Comparison of ENCODE assay signal across 8 mouse cellular contexts in genomic region chr5:142879318-142880175, GRCm38 (mm10). TPM values are rescaled to one million over a fixed set of nuclear protein-coding genes. Genes with fewer than 3 reads are reported as not detected.
A peak's percentile ranks its signal among the peaks of the same experiment; 100 is the strongest.
DNase-seq lines count a peak whose midpoint lies in the region; ATAC-seq and TF ChIP-seq lines count a peak whose summit lies in the region.

No protein-coding gene starts in this region.

- H3K9me3 ChIP-seq in heart, embryonic 16.5 days (replicated peaks; ENCODE audit: control insufficient read depth, low read length) = no peaks in the 10 kb centered on the region
- H3K9me3 ChIP-seq in liver, embryonic 16.5 days (replicated peaks; ENCODE audit: control insufficient read depth, low read length) = no peaks in the 10 kb centered on the region
- no peaks in the 10 kb centered on the region for H3K9me3 ChIP-seq in neural tube, embryonic 14.5 days (ENCODE audit: control insufficient read depth, low read length)

- peaks cover 8% of the 10 kb centered on the region; the same call in 1 of the 2 replicates for H3K36me3 ChIP-seq in heart, embryonic 16.5 days (ENCODE audit: control insufficient read depth, insufficient read depth)
- no peaks in the 10 kb centered on the region for H3K36me3 ChIP-seq in liver, embryonic 16.5 days (ENCODE audit: control insufficient read depth, insufficient read depth)
- peaks cover 12% of the 10 kb centered on the region for H3K36me3 ChIP-seq in neural tube, embryonic 14.5 days (ENCODE audit: control insufficient read depth, insufficient read depth, low read length)
- no peaks in the 10 kb centered on the region; the same call in 1 of the 2 replicates for H3K36me3 ChIP-seq in testis, adult 2 months (ENCODE audit: control insufficient read depth, insufficient read depth, low read length)

- H3K27ac ChIP-seq in bone marrow macrophage, adult 2 months (ENCODE audit: insufficient read depth, low read depth, low read length) = no peak overlapping the region
- H3K27ac ChIP-seq in embryonic fibroblast, embryonic 13.5 days (ENCODE audit: insufficient read depth, low read length) = no peak overlapping the region
- H3K27ac ChIP-seq in heart, embryonic 16.5 days (ENCODE audit: low read length) = no peak overlapping the region
- H3K27ac ChIP-seq in liver, embryonic 16.5 days (ENCODE audit: low read length) = no peak overlapping the region
- H3K27ac ChIP-seq in neural tube, embryonic 14.5 days (ENCODE audit: low read depth, low read length) = no peak overlapping the region
- H3K27ac ChIP-seq in testis, adult 2 months (ENCODE audit: control insufficient read depth, insufficient read depth, low read depth, low read length) = no peak overlapping the region

- no peaks in the 10 kb centered on the region for H3K27me3 ChIP-seq in heart, embryonic 16.5 days (ENCODE audit: control insufficient read depth, insufficient read depth, low read length)
- H3K27me3 ChIP-seq in liver, embryonic 16.5 days (ENCODE audit: control insufficient read depth, insufficient read depth, low read depth, low read length) = no peaks in the 10 kb centered on the region
- no peaks in the 10 kb centered on the region for H3K27me3 ChIP-seq in neural tube, embryonic 14.5 days (ENCODE audit: control insufficient read depth, insufficient read depth, low read length)
- H3K27me3 ChIP-seq in testis, adult 2 months (ENCODE audit: control insufficient read depth, insufficient read depth, low read length) = no peaks in the 10 kb centered on the region

- DNase-seq in kidney, postnatal 14 days = peak; percentile 88

- TF ChIP-seq POLR2A in bone marrow macrophage, adult 2 months (IDR thresholded peaks at IDR 0.05; ENCODE audit: borderline replicate concordance, low read depth, low read length) = no peak
- TF ChIP-seq POLR2A in embryonic fibroblast, embryonic 13.5 days (IDR thresholded peaks at IDR 0.05; ENCODE audit: low read depth, low read length) = no peak
- no peak for TF ChIP-seq POLR2A in testis, adult 2 months (IDR thresholded peaks at IDR 0.05; ENCODE audit: control insufficient read depth, low read depth, low read length)

- 53% methylated on average over 8 of the region's 8 CpGs for WGBS in heart, embryonic 16.5 days
- 39% methylated on average over 8 of the region's 8 CpGs for WGBS in liver, embryonic 16.5 days (ENCODE audit: insufficient replicate concordance)
- WGBS in neural tube, embryonic 14.5 days = 75% methylated on average over 8 of the region's 8 CpGs

- peak; percentile 78 for TF ChIP-seq CTCF in bone marrow macrophage, adult 2 months (IDR thresholded peaks at IDR 0.05; ENCODE audit: low read depth, low read length)
- peak; percentile 94 for TF ChIP-seq CTCF in embryonic fibroblast, embryonic 13.5 days (IDR thresholded peaks at IDR 0.05; ENCODE audit: borderline replicate concordance, insufficient read depth, low read length)
- TF ChIP-seq CTCF in testis, adult 2 months (IDR thresholded peaks at IDR 0.05; ENCODE audit: control insufficient read depth, insufficient read depth, insufficient replicate concordance, low read depth, low read length) = peak; percentile 89; the same call in 1 of the 2 replicates

- peak; percentile 85 for ATAC-seq in CD4-positive, CD25-positive, alpha-beta regulatory T cell, adult 4 months
- peak; percentile 54; the same call in 1 of the 2 replicates for ATAC-seq in heart, embryonic 16.5 days (replicated peaks; ENCODE audit: extremely low read depth, insufficient read depth, low FRiP score)
- ATAC-seq in liver, embryonic 16.5 days (ENCODE audit: low read depth) = peak; percentile 80
- ATAC-seq in neural tube, embryonic 14.5 days (ENCODE audit: low read depth) = peak; percentile 73; the same call in 1 of the 2 replicates

- H3K4me1 ChIP-seq in bone marrow macrophage, adult 2 months (ENCODE audit: control insufficient read depth, insufficient read depth, low read length) = no peaks in the 10 kb centered on the region
- H3K4me1 ChIP-seq in embryonic fibroblast, embryonic 13.5 days (ENCODE audit: control insufficient read depth, insufficient read depth, low read length) = 0 out of 2 replicates have a peak, but pooled peaks cover 4% of the 10 kb centered on the region
- peaks cover 14% of the 10 kb centered on the region for H3K4me1 ChIP-seq in heart, embryonic 16.5 days (ENCODE audit: control insufficient read depth, insufficient read depth, low read length)
- H3K4me1 ChIP-seq in liver, embryonic 16.5 days (ENCODE audit: control insufficient read depth, low read depth, low read length) = peaks cover 6% of the 10 kb centered on the region
- H3K4me1 ChIP-seq in neural tube, embryonic 14.5 days (ENCODE audit: control insufficient read depth, insufficient read depth, low read length) = peaks cover 20% of the 10 kb centered on the region
- H3K4me1 ChIP-seq in testis, adult 2 months (ENCODE audit: control insufficient read depth, insufficient read depth, low read length) = no peaks in the 10 kb centered on the region; the same call in 1 of the 2 replicates

- no peak overlapping the region for H3K4me3 ChIP-seq in bone marrow macrophage, adult 2 months (ENCODE audit: insufficient read depth, low read length)
- H3K4me3 ChIP-seq in embryonic fibroblast, embryonic 13.5 days (ENCODE audit: insufficient read depth, low read length) = no peak overlapping the region
- no peak overlapping the region for H3K4me3 ChIP-seq in heart, embryonic 16.5 days (ENCODE audit: low read length)
- no peak overlapping the region for H3K4me3 ChIP-seq in liver, embryonic 16.5 days (ENCODE audit: low read depth, low read length)
- H3K4me3 ChIP-seq in neural tube, embryonic 14.5 days (ENCODE audit: low read depth, low read length) = no peak overlapping the region
- H3K4me3 ChIP-seq in testis, adult 2 months (ENCODE audit: control insufficient read depth, low read depth, low read length) = no peak overlapping the region

- no peak overlapping the region for H3K4me2 ChIP-seq in heart, embryonic 16.5 days (ENCODE audit: low read depth, low read length)
- H3K4me2 ChIP-seq in liver, embryonic 16.5 days (ENCODE audit: low read depth, low read length) = no peak overlapping the region
- no peak overlapping the region for H3K4me2 ChIP-seq in neural tube, embryonic 14.5 days (ENCODE audit: low read depth, low read length)

- H3K9ac ChIP-seq in heart, embryonic 16.5 days (ENCODE audit: low read length) = no peak overlapping the region
- no peak overlapping the region for H3K9ac ChIP-seq in liver, embryonic 16.5 days (ENCODE audit: low read depth, low read length)
- H3K9ac ChIP-seq in neural tube, embryonic 14.5 days (replicated peaks; ENCODE audit: low read depth, low read length) = no peak overlapping the region

RNA-seq across cellular contexts. Expression of gene Fbxl18, which starts 15.7 kb away (rescaled TPM):
- 1 to 10 TPM; 3.9 to 8.6 TPM for polyA plus RNA-seq in CD4-positive, CD25-positive, alpha-beta regulatory T cell, adult 4 months (2017; shearing (Covaris generic))
- 9.0 and 12.5 TPM in 2 replicates for polyA plus RNA-seq in bone marrow macrophage, adult 2 months (2012; ENCODE audit: insufficient read depth, insufficient read length, missing spikeins)
- 8.7 and 8.8 TPM in 2 replicates for polyA plus RNA-seq in embryonic fibroblast, embryonic 13.5 days (2011; ENCODE audit: insufficient read length, low read depth, missing spikeins)
- 7.5 and 8.3 TPM in 2 replicates for polyA plus RNA-seq in heart, embryonic 16.5 days (2015; fragmentation: Nextera tagmentation; extraction: Ambion mirVana)
- 2.7 TPM in 2 replicates for polyA plus RNA-seq in liver, embryonic 16.5 days (2015; fragmentation: Nextera tagmentation; extraction: Ambion mirVana)
- polyA plus RNA-seq in neural tube, embryonic 14.5 days (2014; fragmentation: Nextera tagmentation; extraction: Ambion mirVana) = 22.5 and 24.1 TPM in 2 replicates
- 8.5 and 8.9 TPM in 2 replicates for polyA plus RNA-seq in testis, adult 2 months (2012; rRNA removed)

RNA-seq across cellular contexts. Expression of gene Actb, which starts 27.0 kb away (rescaled TPM):
- over 10,000 TPM; 21,144 to 46,167 TPM for polyA plus RNA-seq in CD4-positive, CD25-positive, alpha-beta regulatory T cell, adult 4 months (2017; shearing (Covaris generic))
- 8,885 and 10,895 TPM in 2 replicates for polyA plus RNA-seq in bone marrow macrophage, adult 2 months (2012; ENCODE audit: insufficient read depth, insufficient read length, missing spikeins)
- 7,994 and 9,776 TPM in 2 replicates for polyA plus RNA-seq in embryonic fibroblast, embryonic 13.5 days (2011; ENCODE audit: insufficient read length, low read depth, missing spikeins)
- 5,062 and 5,724 TPM in 2 replicates for polyA plus RNA-seq in heart, embryonic 16.5 days (2015; fragmentation: Nextera tagmentation; extraction: Ambion mirVana)
- 6,197 and 6,568 TPM in 2 replicates for polyA plus RNA-seq in liver, embryonic 16.5 days (2015; fragmentation: Nextera tagmentation; extraction: Ambion mirVana)
- polyA plus RNA-seq in neural tube, embryonic 14.5 days (2014; fragmentation: Nextera tagmentation; extraction: Ambion mirVana) = 12,012 and 12,961 TPM in 2 replicates
- polyA plus RNA-seq in testis, adult 2 months (2012; rRNA removed) = 1,383 and 1,491 TPM in 2 replicates
